ENCODE assay signal across 1 mouse cellular context in genomic region chr7:132824346-132825022, GRCm38 (mm10).
A peak's percentile ranks its signal among the peaks of the same experiment; 100 is the strongest.
TF ChIP-seq lines count a peak whose summit lies in the region.

No protein-coding gene starts in this region.

TF ChIP-seq in MEL, 35 proteins besides CTCF, POLR2A, EP300 and RAD21 (continued from another document):
- TF ChIP-seq NRF1 (IDR thresholded peaks at IDR 0.05; ENCODE audit: insufficient read depth, low read depth, low read length, poor library complexity, severe bottlenecking): no peak
- peak; percentile 63 for TF ChIP-seq TAL1 (IDR thresholded peaks at IDR 0.05; ENCODE audit: low read length)
- peak; percentile 51; the same call in 1 of the 2 replicates for TF ChIP-seq TCF12 (IDR thresholded peaks at IDR 0.05; ENCODE audit: low read depth, low read length)
- TF ChIP-seq USF1 (IDR thresholded peaks at IDR 0.05; ENCODE audit: low read depth, low read length): no peak
- no peak for TF ChIP-seq ZNF384 (IDR thresholded peaks at IDR 0.05; ENCODE audit: low read depth, low read length)
- no peak for TF ChIP-seq ZMIZ1 (IDR thresholded peaks at IDR 0.05; ENCODE audit: low read depth, low read length)
- no peak for TF ChIP-seq BHLHE40 (IDR thresholded peaks at IDR 0.05; ENCODE audit: borderline replicate concordance, low read depth, low read length)
- peak; percentile 73 for TF ChIP-seq ETS1 (IDR thresholded peaks at IDR 0.05; ENCODE audit: low read depth, low read length)
- TF ChIP-seq MAFK (IDR thresholded peaks at IDR 0.05; ENCODE audit: borderline replicate concordance, low read depth, low read length): no peak
- TF ChIP-seq ZC3H11A (IDR thresholded peaks at IDR 0.05; ENCODE audit: low read depth, low read length): no peak
- peak; percentile 70 for TF ChIP-seq RCOR1 (IDR thresholded peaks at IDR 0.05; ENCODE audit: low read depth, low read length)
- TF ChIP-seq MYC (IDR thresholded peaks at IDR 0.05; ENCODE audit: low read depth, low read length): no peak
- peak; percentile 49 for TF ChIP-seq SIN3A (IDR thresholded peaks at IDR 0.05; ENCODE audit: low read length)
- TF ChIP-seq SMC3 (IDR thresholded peaks at IDR 0.05; ENCODE audit: low read depth, low read length): no peak
